Mouse (Mus musculus): Measurements from ENCODE around the gene Mob2.

DNA sequence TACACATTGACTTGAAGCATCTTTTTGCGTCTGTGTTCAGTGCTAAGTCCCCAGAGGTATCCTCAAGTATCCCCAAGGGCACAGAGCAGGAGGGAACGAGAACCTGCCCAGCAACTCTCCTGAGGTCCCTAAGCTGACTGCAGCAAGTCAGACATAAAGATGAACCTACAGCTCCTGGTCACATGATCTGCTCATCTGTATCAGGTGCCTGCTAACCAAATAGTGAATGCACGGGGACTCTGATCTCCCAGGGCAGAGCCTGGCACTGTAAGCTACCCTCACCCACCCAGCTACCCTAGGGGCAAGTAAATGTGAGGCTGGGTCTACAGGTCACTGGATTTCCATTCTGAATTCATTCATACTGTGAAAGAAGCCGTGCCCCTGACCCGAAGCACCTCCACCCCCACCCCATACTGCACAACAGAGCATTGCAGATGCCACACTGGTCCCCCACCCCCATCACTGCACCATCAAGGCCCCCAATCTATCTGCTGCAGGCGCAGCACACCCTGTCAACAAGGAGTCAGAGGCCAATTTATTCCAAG, 32.9 kb upstream of the Mob2 start:
- TF ChIP-seq CTCF (IDR thresholded peaks at IDR 0.05; ENCODE audit: insufficient read depth, low read length) (no peak), POLR2A (IDR thresholded peaks at IDR 0.05; ENCODE audit: borderline replicate concordance, extremely low read depth, low read depth, low read length) (no peak)
